Mouse (Mus musculus) mammary gland, adult 2 months (tissue): ENCODE data around the gene Drd5. TPM values are rescaled to one million over a fixed set of nuclear protein-coding genes. Genes with fewer than 3 reads are reported as not detected.

Source experiments
- polyA plus RNA-seq: library from polyadenylated mRNA; depleted of rRNA; stranded (reverse); fragments of >200 nt; gene quantifications from 2 replicates; pipeline ENCODE4 v1.2.3, GENCODE M21; 2012; ENCODE audit warnings: low replicate concordance; rRNA removed

Drd5 gene
- not detected in 2 replicates for polyA plus RNA-seq

GRCm38 (mm10) chr5:38318966-38319786 is at the start of gene Drd5:
Drd5 (plus strand) TSS chr5:38319367.

GRCm38 (mm10) chr5:38275771-38276170 is 43.4 kb upstream of the Drd5 start, which contains the start of gene Otop1:
Otop1 (plus strand) TSS chr5:38275972.

Other genes with a start within 250 kb of the Drd5 start
- gene Nsg1, start 159.5 kb upstream of the Drd5 start, polyA plus RNA-seq = 9.3 and 10.0 TPM in 2 replicates
- 11.0 and 16.7 TPM in 2 replicates for gene Zbtb49, start 98.9 kb upstream of the Drd5 start, polyA plus RNA-seq
- 2.4 and 3.6 TPM in 2 replicates for gene Lyar, start 98.9 kb upstream of the Drd5 start, polyA plus RNA-seq
- gene Tmem128, start 59.2 kb upstream of the Drd5 start, polyA plus RNA-seq = 20.0 and 49.4 TPM in 2 replicates
- 16.8 and 21.6 TPM in 2 replicates for gene Otop1, start 43.4 kb upstream of the Drd5 start, polyA plus RNA-seq
- gene Slc2a9, start 183.8 kb downstream of the Drd5 start, polyA plus RNA-seq = 3.0 and 3.4 TPM in 2 replicates
- 141 and 153 TPM in 2 replicates for gene Wdr1, start 243.9 kb downstream of the Drd5 start, polyA plus RNA-seq